Mouse (Mus musculus): ENCODE measurements around the gene Slc18b1.
A peak's percentile ranks its signal among the peaks of the same experiment; 100 is the strongest.
"Not testable (repeated sequence)": the region's sequence is repeated elsewhere in the genome, so short reads cannot be mapped to it uniquely, and the experiment has no call there.

Slc18b1 gene

DNA sequence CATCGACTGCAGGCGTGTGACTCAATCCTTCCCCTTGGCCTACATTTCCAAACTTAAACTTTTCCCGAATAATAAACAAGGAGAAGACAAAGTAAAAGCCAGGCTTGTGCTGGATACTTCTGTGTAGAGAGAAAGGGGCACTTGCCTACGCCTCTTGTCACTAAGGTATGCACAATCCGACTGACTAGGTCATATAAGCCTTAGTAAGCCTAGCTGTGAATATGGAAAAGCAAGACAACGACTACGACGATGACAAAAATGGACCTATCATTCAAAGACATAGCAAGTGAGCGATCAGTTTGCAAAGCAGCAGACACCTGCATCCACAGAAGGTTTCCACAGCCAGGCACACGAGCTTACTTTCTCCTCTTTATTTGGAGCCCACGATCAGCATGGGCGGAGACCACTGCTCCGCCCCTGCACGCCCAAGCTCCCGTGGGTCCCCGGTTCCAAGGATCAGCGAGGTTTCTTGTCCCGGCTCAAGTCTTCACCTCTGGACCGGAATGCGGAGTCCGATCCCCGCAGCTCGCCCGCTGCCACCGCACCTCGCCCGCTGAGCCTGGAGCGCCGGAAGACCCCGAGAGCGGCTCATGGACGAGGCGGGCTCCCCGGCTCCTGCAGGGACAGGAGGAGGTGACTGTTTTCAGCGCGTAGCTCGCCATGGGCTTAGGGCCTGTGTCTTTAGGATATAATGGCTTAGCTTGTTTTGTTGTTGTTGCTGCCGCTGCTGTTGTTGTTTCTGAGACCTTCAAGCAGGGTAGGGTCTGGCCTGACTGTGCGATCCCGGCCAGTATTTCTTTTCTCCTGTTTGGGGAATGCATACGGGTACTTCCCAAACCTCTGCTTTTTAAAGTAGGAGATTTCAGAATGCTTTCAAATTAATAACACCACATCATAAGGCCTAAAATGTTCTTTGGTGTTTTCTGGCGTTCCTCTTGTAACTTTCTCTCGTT, at the start of gene Slc18b1:
Gene Slc18b1, plus strand, starts transcription at position 436 of the 953 bp plus-strand sequence.
- peak; percentile 72 for DNase-seq

DNA sequence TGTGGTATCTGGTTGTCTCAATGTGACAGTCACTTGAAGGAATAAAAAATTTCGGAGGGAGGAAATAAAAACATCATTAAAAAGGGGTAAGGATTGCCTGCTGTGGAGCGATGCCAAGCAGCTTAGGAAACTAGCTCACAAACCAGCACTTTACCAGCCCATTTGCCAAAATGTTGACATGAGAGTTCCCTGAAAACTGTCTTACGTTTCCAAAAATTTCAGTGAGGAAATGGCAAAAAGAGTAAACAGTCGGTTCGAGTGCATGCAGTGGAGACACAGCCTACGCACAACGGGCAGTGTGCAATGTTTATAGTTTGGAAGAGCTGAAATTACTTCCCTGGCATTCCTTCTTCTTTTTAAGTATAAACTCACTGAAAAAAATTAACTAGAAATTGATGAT, 42.6 kb upstream of the Slc18b1 start:
- no peak for DNase-seq

DNA sequence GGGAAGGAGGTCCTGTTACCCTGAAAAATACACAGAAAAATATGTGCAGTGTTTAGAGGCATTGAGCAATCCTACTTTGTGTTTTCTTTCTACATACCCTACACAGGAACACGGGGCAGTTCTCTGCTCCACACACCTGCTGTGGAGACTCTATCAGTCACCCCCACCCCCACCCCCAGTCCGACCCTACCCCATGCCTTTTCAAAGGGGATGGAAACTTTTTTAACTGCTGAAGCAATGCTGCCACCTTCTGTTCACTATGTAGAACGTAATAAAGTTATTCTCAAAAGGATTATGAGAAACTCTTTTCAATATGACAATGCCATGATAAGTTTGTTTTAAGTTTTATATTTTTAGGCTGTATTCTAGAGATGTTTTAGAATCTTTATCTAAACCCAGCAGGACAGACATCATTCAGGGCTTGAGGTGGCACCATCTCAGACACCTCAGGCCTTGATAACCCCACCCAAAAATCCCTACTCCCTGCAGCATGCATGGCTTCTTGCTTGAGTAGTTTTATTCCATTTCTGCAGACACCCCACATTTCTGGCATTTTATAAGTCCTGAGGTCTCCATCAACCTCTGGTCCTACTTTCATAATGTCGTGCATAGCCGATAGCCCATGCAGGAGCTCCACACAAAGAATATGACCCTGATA, 19.4 kb upstream of the Slc18b1 start:
- no peak for DNase-seq

DNA sequence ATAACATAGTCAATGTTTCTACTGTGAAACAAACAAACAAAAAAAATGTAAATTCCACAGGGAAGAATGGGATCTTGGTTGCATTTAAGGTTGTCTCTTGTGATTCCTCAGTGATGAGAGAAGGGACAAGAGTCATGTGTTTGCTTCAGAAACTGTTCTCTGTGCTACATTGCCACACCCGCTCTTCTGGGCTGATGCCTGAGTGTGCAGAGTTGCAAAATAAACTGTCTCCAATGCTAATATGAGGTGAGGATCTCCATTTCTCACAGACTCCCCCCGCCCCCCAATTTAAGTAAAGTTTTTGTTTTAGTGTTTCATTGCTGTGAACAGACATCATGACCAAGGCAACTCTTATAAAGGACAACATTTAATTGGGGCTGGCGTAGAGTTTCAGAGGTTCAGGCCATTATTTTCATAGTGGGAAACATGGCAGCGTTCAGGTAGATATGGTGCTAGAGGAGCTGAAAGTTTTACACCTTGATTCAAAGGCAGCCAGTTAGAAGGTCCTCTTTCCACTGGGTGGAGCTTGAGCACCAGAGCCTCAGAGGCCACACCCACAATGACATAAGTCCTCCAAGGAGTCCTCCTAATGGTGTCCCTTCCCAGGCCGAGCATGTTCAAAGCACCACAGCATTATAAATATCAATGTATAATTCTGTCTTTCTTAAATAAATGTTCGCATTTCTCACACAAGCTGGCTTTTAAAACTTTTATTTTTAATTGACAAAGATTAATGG, 16.1 kb upstream of the Slc18b1 start:
- no peak for DNase-seq

DNA sequence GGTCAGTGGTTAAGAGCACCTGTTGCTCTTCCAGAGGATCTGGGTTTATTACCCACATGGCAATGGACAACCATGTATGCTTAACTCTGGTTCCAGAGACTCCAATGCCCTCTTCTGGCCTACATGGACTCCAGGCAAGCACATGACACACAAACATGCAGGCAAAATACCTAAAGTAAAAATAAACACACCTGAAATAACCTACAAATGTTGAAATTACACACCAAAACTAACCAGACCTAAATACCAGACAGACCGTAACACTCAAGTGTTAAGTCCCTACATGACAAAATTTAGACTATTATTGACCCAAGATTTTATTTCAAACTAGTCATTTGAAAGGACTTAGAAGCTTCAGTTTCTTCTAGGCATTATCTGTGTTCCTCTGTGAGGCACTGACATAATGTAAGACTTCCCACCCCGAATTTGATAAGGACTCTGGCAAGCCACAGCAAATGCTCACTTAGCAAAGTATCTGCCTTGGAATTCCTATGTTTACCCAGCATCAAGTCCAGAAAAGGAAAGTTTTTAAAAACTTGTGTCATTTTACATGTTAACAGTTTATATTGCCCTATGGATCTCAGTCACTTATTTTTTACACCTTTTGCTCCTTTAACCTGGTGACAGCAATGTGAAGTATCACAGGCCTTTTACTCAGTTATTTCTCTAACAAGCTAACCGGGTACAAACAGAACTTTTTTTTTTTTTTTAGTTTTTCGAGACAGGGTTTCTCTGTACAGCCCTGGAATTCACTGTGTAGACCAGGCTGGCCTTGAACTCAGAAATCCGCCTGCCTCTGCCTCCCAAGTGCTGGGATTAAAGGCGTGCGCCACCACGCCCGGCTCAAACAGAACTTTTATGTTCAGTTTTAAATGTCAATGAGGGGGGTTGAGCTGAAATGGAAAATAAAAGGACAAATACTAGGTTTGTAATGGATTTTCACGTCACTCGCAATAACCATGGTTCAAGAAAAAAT, 14.7 kb upstream of the Slc18b1 start:
- no peak for DNase-seq

DNA sequence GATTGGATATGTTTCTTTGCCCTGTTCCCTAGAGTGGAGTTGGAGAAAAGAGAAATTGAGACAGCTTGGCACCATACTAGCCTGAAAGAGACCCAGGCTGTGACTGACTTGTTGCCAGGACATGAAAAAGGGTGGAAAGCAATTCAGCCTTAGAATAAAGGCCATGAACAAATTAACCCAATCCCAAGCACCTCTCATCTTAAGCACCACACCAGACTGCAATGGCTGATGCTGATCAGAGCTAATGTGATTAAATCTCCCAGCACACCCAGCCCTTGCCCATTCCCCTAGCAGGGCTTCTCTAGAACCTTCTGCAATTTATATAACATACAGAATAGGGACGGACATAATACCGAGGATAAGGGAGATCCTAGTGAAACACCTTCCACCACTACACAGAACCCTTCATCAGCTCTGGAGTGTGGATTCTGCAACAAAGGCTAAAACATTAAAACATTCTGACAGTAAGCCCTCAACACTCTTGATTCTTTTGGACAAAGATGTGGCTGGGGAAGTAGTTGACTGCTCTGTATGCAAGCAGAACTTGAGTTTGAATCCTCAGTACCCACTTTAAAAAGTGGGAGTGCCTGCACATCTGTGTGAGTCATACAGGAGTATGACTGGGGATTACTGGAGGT, 13.8 kb upstream of the Slc18b1 start:
- DNase-seq: no peak

DNA sequence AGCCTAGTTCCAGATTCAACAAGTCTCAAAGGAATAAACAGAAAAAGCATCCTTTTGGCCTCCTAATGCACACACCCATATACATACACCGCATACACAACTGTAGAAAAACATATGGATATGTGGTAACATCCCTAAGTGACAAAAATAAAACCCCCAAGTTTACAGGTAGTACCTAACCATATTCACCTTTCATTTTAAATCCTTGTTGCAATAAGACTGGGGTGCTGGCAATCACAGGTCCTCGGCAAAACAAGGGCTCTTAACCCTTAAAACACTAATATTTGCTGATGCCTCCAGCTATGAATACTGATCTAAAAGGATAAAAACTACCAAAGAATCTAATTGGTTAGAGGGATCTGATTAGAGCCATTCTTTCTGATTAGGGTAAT, 13.3 kb upstream of the Slc18b1 start:
- no peak for DNase-seq

DNA sequence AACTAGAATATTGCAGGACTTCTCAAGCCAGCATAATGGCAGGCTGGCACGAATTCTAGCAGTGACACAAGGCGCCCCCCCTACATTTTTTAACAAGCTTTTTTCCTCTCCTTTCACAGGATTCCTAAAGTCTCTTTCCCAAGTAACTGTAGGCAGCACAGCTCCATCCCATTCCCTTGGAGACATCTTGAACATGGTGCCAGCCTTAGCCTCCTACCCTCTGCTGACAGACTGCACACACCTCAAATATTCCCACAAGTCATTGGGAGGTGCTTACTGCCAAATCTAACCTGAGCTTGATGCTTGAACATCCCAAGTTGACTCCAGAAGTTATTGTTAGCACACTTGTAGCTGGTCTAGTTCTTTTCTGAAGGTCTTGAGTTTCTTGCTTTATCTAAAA, 12.7 kb upstream of the Slc18b1 start:
- no peak for DNase-seq

DNA sequence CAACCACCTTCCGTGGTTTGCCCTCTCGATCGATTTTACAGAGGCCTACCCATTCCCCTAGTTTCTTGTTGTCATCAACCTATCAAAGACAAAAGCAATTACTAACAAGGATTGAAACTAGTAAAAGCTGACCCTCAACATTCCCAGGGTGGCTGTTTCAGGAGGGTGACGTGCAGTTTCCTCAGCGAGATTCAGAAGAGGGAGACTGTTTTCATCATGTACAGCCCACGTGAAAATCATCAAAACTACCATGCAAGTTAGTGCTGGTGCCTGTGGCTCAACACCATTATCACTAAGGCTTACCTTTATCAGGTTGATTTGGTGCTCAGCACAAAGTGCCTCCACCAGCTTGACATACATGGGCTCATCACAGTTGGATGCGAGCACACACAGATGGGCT, 11.2 kb upstream of the Slc18b1 start:
- DNase-seq: not testable (repeated sequence)

DNA sequence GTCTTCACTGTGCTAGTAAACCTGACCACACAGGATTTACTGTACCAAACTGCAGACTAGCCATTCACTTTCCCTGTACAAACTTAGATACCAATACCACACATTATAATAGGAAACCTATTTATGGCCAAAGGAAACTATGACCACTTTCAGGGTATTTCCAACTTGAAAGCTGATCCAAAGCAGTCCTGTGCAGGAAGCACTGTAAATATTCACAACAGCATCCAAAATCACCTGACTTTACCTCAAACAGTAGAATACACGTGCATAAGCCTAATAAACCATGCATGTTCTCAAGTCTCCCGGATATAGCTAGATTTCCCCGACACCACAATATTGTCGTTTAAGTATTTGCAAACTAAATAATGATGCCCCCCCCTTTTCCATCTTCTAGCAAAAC, 10.7 kb upstream of the Slc18b1 start:
- DNase-seq: no peak

DNA sequence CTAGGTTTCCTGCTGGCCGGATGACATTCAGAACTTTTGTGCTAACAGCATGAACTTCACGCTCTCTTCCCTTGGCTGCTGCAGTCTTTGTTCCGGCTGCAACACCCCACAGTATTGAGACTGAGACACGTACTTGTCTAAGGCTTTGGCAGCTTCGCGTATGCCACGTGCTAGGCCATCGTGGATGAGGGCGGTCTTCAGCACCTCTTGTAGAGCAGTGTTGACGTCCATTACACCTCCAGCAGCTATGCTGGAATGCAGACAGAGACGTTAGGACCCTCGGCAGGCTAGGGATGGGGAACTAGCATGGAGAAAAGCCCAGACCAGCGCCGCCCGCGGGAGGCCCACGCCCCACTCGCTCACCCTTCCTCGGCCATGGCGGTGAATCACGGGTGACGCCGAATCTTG, 10.2 kb upstream of the Slc18b1 start:
- DNase-seq: peak; percentile 34

DNA sequence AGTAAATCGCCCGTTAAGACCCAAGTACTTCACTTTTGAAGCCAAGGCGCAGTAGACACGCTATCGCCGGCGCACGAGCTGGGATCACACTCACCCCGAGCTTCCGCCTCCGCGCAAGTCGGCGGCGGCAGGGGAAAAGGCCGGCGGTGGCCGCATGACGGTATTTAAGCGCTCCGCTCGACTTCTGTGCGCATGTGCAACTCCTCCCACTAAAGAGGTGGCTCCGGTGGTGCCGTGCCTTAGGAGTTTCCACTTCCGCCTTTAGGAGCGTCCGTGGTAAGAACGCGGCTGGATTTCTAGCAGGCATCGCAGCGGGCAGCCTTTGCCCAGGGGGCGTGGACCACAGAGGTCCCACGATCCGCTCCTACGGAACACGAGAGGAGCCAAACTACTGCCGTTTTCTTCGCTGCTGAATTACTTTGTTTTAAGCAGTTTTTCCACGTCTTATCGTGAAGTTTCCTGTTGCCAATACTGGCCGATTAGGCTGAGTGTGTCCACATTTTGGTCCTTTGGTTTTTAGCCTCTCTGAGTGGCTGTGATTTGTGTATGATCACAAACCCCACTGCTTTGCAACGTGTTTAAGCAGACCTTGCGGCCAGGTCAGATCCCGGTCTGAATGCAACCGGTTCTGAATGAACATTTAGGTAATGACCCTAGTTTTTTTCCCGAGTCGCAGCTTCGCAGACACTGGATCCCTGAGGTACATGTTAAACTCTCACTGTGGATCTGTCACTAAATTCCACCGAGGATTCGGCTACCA, 9.5 kb upstream of the Slc18b1 start, which contains the start of gene Rps12:
Gene Rps12, minus strand, starts transcription at position 214 of the 760 bp plus-strand sequence.
- DNase-seq: peak; percentile 99

DNA sequence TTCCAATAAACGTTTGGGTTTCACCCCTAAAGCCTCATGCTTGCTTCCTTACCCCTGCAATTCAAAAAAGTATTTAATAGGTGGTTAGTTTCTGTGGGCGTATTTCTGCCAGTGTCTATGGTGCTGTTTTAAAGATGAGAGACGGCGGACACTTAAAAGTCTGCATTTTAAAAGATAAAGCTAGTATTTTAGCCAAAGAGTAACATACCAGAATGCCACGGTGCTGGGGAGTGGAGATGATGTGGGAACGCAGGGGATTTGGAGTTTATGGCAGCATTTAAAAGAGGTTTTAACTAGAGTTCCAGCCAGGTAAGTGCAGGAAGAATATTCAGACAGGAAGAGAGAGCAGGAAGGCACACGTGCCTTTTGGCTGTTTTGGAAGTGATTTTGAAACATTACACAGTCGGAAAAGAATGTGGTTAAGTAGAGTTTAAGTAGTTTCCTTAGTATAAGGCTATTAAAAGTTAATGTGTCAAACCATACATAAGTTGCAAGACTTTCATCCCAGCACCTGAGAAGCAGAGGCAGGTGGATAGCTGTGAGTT, 8.7 kb upstream of the Slc18b1 start:
- no peak for DNase-seq

DNA sequence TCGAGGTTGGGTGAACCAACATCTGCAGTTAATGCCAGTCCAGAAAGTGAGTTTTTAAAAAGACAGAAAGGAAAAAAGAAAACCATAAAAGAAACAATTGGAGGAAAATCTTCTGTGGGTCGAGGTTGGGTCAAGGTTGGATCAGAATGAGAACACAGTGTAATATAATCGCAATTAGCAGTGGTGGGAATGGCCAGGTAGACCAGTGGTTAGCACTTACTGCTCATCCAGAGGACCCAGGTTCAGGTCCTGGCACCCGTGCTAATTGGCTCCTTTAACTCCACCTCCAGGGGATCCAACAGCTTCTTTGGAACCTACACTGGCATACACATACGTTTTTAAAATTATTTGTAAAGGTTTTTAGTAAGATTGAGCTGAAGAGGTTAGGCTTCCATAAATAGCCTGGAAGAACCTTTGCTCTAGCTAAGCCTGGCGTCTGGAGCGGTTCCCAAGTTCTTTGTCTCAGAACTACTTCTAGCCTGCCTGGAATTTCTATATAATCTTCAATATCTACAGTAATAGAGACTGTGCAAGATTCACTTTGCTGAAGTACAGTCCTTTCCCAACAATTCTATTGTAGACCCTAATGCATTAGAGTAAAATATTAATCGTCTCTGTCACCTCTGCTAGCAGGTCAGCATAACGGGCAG, 790 bp upstream of the Slc18b1 start:
- DNase-seq: peak; percentile 42

DNA sequence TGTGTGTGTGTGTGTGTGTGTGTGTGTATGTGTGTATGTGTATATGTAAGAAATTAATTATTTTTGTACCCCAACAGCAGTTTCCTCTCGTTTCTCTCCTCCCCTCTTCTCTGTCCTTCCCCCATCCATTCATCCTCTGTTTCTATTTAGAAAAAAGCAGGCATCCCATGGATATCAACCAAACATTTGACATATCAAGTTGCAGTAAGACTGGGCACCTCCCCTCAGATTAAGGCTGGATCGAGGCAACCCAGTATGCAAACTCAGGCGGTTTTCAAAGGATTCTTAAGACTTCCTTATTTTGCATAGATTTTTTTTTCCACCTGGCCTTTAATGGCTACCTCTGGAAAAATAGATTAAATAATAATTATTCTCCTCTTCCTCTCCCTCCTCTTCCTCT, 820 bp downstream of the Slc18b1 start:
- no peak for DNase-seq

DNA sequence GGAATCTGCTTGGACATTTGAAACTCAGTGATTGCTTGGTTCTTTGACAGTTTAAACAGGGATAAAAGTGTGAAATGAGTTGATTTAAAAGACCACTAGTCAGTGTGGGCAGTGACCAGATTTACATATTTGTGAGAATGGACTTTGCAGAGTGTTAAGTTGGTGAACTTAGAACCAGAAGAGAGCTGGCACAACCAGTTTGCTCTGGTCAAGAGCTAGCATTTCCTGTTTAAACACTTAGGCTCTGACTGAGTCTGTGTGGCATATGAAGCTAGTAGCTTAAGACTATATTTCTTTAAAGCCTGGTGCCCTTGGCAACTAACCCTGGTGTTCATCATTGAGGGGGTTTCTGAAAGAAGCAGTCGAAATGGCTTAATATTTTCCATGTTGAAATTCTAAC, 1.4 kb downstream of the Slc18b1 start:
- peak; percentile 42 for DNase-seq

DNA sequence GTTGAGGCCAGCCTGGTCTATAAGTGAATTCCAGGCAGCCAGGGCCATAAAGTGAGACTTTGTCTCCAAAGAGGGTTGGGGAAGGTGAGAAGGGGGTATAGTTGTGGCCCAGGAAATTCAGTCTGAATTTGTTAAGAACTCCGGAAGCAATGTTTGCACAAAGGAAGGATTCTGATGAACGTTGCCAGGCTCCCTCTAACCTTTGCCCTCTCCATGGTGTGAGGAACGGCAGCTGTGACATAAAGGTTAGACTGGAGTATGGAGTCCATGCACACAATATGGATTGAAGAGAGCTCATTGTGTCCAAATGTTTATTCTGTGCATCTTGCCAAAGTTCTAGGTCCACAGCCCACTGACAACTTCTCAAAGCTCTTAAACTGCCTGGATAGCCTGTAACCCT, 3.1 kb downstream of the Slc18b1 start:
- DNase-seq: no peak

DNA sequence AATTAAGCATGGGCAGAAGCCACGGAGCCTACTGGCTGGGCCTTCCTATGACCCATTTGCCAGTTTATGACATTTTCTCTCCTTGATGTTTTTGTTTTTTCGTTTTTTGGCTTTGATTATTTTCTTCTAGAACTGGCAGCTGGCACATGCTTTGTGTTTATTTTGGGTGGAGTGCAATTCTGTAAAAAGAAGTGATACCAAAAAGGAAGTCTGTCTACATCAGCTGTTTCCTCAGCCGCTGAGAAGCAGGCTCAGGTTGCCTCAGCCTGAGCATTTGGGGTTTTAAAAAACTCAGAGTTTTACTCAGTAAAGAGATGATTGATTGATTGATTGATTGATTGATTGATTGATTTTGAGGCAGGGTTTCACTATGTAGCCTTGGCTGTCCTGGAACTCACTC, 6.1 kb downstream of the Slc18b1 start:
- DNase-seq: no peak

DNA sequence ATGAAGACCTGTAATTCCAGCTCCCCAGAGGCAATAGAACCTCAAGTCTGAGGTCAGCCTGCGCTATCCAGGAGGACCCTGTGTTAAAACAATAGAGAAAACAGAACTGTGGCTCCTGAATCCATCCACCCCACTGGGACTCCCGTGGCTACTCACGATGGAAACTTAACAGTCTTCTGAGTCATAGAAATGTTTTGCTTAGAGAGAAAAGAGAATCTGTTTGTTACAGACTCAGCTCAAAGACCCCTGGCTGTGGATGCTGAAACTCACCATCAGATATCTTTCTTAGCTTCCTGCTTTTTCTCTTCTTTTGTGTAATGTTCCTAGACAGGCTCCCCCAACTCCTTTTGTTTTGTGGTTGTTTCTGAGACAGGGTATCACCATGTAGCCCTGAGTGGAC, 7.9 kb downstream of the Slc18b1 start:
- DNase-seq: no peak

DNA sequence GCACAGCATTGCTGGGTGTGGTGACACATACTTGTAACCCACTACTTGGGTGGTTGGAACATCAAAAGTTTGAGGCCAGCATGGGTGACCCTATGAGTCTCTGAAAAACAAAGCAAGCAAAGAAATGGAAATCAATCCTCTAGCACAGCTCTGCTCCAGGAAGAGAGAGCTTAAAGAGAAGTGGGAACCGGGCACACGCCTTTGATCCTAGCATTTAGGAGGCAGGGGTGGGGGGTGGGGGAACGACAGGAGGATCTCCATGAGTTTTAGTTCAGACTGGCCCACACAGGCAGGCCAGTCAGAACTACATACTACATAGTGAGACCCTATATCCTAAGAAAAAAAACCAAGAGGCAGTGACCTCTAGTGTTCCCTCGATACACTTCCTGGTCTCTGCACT, 9.4 kb downstream of the Slc18b1 start:
- no peak for DNase-seq
